Mouse (Mus musculus) MEL (cell line): ENCODE results near the gene Peli2.

ENCODE experiments used
- E2F4 ChIP-seq: IDR thresholded peaks from 2 replicates; pipeline ENCODE4 v1.6.1; 2011; ENCODE audit warnings: low read depth, low read length, improper control_type of control experiment, borderline replicate concordance
- RAD21 ChIP-seq: IDR thresholded peaks from 2 replicates; pipeline ENCODE4 v1.6.1; 2011; ENCODE audit warnings: mild to moderate bottlenecking, low read depth, low read length, improper control_type of control experiment
- ZC3H11A ChIP-seq: IDR thresholded peaks from 2 replicates; pipeline ENCODE4 v1.6.1; 2012; ENCODE audit warnings: low read depth, mild to moderate bottlenecking, inconsistent platforms, low read length, improper control_type of control experiment

DNA sequence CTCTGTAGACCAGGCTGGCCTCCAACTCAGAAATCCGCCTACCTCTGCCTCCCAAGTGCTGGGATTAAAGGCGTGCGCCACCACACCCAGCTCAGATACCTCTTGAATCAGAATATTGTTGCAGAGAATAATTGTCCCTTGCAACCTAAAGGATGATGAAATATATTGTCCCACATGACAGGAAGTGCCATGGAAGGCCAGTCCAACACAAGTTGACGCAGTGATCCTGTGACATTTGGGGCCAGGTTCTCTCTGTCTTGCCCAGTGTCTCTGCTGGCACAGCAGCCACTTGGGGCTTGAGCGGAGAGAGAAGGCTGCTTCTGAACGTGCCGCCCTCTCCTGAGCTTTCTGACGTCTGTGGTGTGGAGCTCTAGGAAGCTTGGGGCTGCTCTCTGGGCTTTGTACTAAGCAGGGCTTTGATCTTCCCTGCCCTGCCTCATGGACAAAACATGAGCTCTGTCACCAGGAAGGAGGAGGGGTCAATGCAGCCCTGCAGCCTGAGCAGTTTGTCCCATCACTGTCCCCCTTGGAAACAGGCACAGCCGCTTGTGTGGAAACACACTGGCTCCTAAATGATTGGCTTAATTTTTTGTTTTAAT, 130.9 kb downstream of the Peli2 start:
- TF ChIP-seq ZC3H11A, result no peak
- no peak for TF ChIP-seq E2F4
- no peak for TF ChIP-seq RAD21
